Mouse (Mus musculus): ENCODE results near the gene Rph3a. TPM values are rescaled to one million over a fixed set of nuclear protein-coding genes. Genes with fewer than 3 reads are reported as not detected.
"Not testable (repeated sequence)": the region's sequence is repeated elsewhere in the genome, so short reads cannot be mapped to it uniquely, and the experiment has no call there.

Rph3a gene
- total and polyA plus RNA-seq, 2 experiments from 2014 or later = 36.4 to 44.1 TPM

DNA sequence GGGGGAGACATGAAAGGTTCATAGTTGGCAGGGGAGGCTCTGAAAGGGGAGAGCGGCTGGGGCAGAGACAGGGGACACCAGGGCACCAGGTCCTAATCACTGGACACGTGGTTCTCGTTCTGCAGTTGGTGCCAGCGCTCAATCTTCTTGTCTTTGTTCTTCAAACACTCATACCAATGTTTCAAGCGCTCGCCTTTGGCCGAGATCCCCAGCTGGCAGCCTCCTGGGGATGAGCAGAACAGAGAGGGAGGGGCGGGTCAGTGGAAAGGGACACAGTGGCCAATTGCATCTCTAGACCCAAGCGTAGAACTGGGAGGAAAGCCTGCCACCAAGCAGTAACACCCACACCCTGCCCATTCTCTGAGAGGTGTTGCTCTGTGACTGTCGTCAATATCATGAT, 67.8 kb downstream of the Rph3a start:
- H3K27me3 ChIP-seq (ENCODE audit: insufficient read depth, low read length) = no peaks in the 10 kb centered on the region
- H3K4me1 ChIP-seq (ENCODE audit: insufficient read depth) = no peaks in the 10 kb centered on the region
- H3K9ac ChIP-seq = no peak overlapping the region
- ATAC-seq = no peak
- no peak for TF ChIP-seq CTCF (IDR thresholded peaks at IDR 0.05; ENCODE audit: low read depth)
- no peak overlapping the region for H3K4me2 ChIP-seq (ENCODE audit: low read depth)
- no peak overlapping the region for H3K4me3 ChIP-seq (ENCODE audit: low read depth, low read length)
- 59% methylated on average over 10 of the region's 10 CpGs for WGBS
- H3K27ac ChIP-seq (ENCODE audit: low read depth, low read length) = no peak overlapping the region
- no peaks in the 10 kb centered on the region; the same call in 1 of the 2 replicates for H3K36me3 ChIP-seq (ENCODE audit: insufficient read depth)
- no peak for DNase-seq
- no peaks in the 10 kb centered on the region for H3K9me3 ChIP-seq (ENCODE audit: low read length)

DNA sequence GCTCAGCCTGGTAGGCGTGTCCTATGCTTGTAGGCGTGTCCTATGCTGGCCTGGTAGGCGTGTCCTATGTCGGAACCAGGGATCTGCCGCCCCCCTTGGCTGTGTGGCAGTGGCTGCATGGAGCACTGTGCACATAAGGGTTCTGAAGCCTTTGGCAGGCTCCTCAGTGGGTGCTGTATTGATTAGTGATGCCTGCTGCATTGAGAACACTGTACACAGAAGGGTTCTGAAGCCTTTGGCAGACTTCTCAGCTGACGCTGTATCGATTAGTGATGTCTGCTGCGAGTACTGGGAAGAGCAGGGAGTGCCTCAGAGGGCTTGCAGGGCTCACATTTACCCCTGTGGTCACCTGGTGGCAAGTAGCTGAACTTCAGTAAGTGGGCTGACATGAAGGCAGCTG, 71.3 kb downstream of the Rph3a start:
- H3K36me3 ChIP-seq (ENCODE audit: insufficient read depth) = no peaks in the 10 kb centered on the region; the same call in 1 of the 2 replicates
- no peaks in the 10 kb centered on the region for H3K4me1 ChIP-seq (ENCODE audit: insufficient read depth)
- no peak overlapping the region for H3K4me2 ChIP-seq (ENCODE audit: low read depth)
- H3K27ac ChIP-seq (ENCODE audit: low read depth, low read length) = no peak overlapping the region
- ATAC-seq (peak; percentile 67; the same call in 1 of the 2 replicates), DNase-seq (no peak)
- WGBS = 52% methylated on average over 8 of the region's 8 CpGs
- no peak overlapping the region for H3K4me3 ChIP-seq (ENCODE audit: low read depth, low read length)
- H3K9ac ChIP-seq = no peak overlapping the region
- no peak for TF ChIP-seq CTCF (IDR thresholded peaks at IDR 0.05; ENCODE audit: low read depth)
- H3K27me3 ChIP-seq (ENCODE audit: insufficient read depth, low read length) = no peaks in the 10 kb centered on the region
- no peaks in the 10 kb centered on the region for H3K9me3 ChIP-seq (ENCODE audit: low read length)

DNA sequence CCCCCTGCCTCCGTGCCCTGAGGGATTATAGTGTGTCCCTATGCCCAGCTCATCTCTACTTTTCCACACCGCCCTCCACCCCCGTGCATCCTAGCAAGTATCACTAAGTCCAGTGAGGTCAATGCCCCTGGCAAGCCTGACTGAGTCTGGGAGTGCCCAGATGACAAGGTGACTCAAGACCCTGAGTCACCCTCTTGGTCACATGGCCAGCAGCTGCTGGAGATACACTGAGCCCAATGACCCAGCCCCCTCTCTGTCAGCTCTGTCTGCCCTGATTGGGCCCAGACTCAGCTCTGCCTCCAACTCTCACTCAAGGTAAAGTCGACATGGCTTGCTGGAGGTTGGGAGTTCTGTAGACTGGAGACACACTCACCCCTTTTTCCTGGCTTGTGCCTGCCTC, 72.1 kb downstream of the Rph3a start:
- TF ChIP-seq CTCF (IDR thresholded peaks at IDR 0.05; ENCODE audit: low read depth) = no peak
- H3K9me3 ChIP-seq (ENCODE audit: low read length) = no peaks in the 10 kb centered on the region
- WGBS = 82% methylated on average over 4 of the region's 4 CpGs

DNA sequence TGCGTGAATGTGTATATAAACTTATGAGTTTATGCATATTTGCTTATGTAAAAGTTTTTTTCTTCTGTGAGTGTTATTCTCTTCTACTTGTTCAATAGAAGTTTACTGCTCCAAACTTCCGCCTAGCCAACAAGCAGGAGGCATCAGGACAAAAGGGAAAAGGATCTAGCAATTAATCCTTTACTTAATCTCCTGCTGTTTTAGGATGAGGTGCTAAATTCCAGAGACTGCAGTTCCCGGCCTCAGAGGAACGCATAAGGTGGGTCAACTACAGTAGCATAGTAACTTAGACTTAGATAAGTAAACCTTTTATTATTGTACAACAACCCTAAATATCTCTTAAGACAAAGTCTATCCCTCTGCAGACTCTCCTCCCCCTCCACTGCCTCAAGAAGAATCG, 75.9 kb downstream of the Rph3a start:
- Histone ChIP-seq H3K4me1 (ENCODE audit: insufficient read depth) (no peaks in the 10 kb centered on the region), H3K27me3 (ENCODE audit: insufficient read depth, low read length) (no peaks in the 10 kb centered on the region), H3K4me3 (ENCODE audit: low read depth, low read length) (no peak overlapping the region), H3K9me3 (ENCODE audit: low read length) (no peaks in the 10 kb centered on the region), H3K4me2 (ENCODE audit: low read depth) (no peak overlapping the region), H3K27ac (ENCODE audit: low read depth, low read length) (no peak overlapping the region), H3K36me3 (ENCODE audit: insufficient read depth) (no peaks in the 10 kb centered on the region), H3K9ac (no peak overlapping the region)
- TF ChIP-seq CTCF (IDR thresholded peaks at IDR 0.05; ENCODE audit: low read depth) = no peak
- ATAC-seq = no peak
- WGBS = 16% methylated on average over 5 of the region's 5 CpGs
- no peak for DNase-seq

More for the DNA sequence above, 72.1 kb downstream of the Rph3a start:
- DNase-seq (no peak), ATAC-seq (no peak)
- no peak overlapping the region for H3K9ac ChIP-seq
- H3K4me3 ChIP-seq (ENCODE audit: low read depth, low read length) = no peak overlapping the region
- H3K27ac ChIP-seq (ENCODE audit: low read depth, low read length) = no peak overlapping the region
- no peaks in the 10 kb centered on the region for H3K4me1 ChIP-seq (ENCODE audit: insufficient read depth)
- H3K36me3 ChIP-seq (ENCODE audit: insufficient read depth) = no peaks in the 10 kb centered on the region; the same call in 1 of the 2 replicates
- H3K4me2 ChIP-seq (ENCODE audit: low read depth) = no peak overlapping the region
- H3K27me3 ChIP-seq (ENCODE audit: insufficient read depth, low read length) = no peaks in the 10 kb centered on the region

DNA sequence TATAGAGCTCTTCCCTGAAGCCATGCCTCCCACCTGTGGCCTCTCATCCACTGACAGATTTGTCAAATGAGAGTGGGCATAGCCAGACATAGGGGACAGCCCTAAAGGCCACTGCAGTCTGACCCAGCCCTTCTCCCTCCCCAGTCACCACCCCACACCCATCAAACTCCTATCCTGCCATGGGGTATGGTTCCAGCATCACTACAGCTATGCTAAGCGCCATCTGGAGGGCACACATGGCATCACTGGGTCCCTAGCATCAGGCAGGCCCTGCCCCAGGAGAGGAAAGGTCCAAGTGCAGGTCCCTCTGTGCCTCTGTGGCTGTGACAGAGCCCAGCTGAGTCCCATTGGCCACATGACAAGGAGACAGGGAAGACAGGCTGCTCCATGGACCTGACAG, 82.9 kb downstream of the Rph3a start:
- no peak overlapping the region for H3K27ac ChIP-seq (ENCODE audit: low read depth, low read length)
- 7% methylated on average over 1 of the region's 1 CpGs for WGBS

DNA sequence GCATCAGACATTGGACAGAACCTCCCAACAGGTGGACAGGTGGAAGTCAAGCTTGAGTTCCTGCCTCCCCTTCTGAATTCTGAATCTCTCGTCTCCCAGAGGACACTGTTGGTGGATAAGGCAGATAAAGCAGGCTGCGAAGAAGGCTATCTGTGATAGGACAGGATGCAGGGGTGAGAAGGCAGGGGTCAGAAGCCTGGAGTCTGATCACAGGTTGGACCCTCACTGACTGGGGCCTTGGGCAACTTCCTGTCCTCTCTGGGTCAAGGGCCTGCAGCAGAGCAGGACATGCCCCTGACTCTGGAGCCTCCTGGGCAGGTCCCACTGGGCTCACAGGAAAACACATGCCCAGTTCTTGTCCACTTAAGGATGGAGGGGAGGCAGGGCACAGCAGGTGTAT, 83.6 kb downstream of the Rph3a start:
- not testable (repeated sequence) for H3K27ac ChIP-seq (ENCODE audit: low read depth, low read length); H3K27me3 ChIP-seq (ENCODE audit: insufficient read depth, low read length); DNase-seq; H3K9me3 ChIP-seq (ENCODE audit: low read length); H3K4me2 ChIP-seq (ENCODE audit: low read depth); H3K9ac ChIP-seq; ATAC-seq; H3K4me1 ChIP-seq (ENCODE audit: insufficient read depth); H3K4me3 ChIP-seq (ENCODE audit: low read depth, low read length); H3K36me3 ChIP-seq (ENCODE audit: insufficient read depth)
- WGBS = 62% methylated on average over 2 of the region's 2 CpGs

More for the DNA sequence above, 82.9 kb downstream of the Rph3a start:
- no peaks in the 10 kb centered on the region for H3K9me3 ChIP-seq (ENCODE audit: low read length)
- ATAC-seq (no peak), DNase-seq (no peak)
- H3K27me3 ChIP-seq (ENCODE audit: insufficient read depth, low read length) = no peaks in the 10 kb centered on the region
- TF ChIP-seq CTCF (IDR thresholded peaks at IDR 0.05; ENCODE audit: low read depth) = peak; percentile 61
- no peak overlapping the region for H3K4me2 ChIP-seq (ENCODE audit: low read depth)
- no peak overlapping the region for H3K9ac ChIP-seq
- H3K4me1 ChIP-seq (ENCODE audit: insufficient read depth) = no peaks in the 10 kb centered on the region
- H3K4me3 ChIP-seq (ENCODE audit: low read depth, low read length) = no peak overlapping the region
- H3K36me3 ChIP-seq (ENCODE audit: insufficient read depth) = no peaks in the 10 kb centered on the region

DNA sequence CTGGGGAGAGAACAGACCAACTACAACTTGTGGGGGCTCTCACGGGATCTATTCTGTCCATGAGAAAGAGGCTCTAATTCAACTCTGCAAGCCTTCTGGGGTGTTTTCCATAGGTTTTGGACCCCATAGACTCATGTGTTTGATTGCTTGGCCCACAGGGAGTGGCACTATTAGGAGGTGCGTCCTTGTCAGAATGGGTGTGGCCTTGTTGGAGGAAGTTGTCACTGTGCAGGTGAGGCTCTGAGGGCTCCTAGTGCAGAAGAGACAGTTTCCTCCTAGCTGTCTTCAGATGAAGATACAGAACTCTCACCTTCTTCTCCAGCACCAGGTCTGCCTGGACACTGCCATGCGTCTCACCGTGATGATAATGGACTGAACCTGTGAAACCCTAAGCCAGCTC, 85.4 kb downstream of the Rph3a start:
- not testable (repeated sequence) for H3K9ac ChIP-seq; H3K4me2 ChIP-seq (ENCODE audit: low read depth); ATAC-seq; H3K4me3 ChIP-seq (ENCODE audit: low read depth, low read length); H3K27ac ChIP-seq (ENCODE audit: low read depth, low read length); H3K36me3 ChIP-seq (ENCODE audit: insufficient read depth); H3K4me1 ChIP-seq (ENCODE audit: insufficient read depth); H3K27me3 ChIP-seq (ENCODE audit: insufficient read depth, low read length); DNase-seq; H3K9me3 ChIP-seq (ENCODE audit: low read length)
- 86% methylated on average over 4 of the region's 4 CpGs for WGBS

DNA sequence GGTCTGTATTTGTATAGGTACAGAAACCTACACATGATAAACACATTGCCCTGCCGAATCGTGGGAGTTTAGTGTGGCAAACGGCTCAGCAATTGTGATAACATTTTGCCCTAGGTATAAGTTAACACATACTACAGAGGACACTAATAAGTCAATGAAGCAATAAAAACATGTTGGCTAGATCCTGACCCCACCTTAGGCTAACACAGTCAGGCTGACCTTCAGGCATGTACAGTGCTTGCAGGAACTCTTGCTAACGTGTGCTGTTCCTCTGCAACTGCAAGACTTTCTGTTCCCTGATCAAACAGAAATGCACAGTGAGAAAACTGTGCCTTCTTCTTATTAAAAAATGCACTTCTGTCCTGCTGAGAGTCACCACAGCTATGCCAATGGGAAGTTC, 85.9 kb downstream of the Rph3a start:
- Histone ChIP-seq H3K4me1 (ENCODE audit: insufficient read depth) (no peaks in the 10 kb centered on the region), H3K4me3 (ENCODE audit: low read depth, low read length) (no peak overlapping the region), H3K9ac (no peak overlapping the region), H3K4me2 (ENCODE audit: low read depth) (no peak overlapping the region), H3K36me3 (ENCODE audit: insufficient read depth) (no peaks in the 10 kb centered on the region), H3K27ac (ENCODE audit: low read depth, low read length) (no peak overlapping the region), H3K27me3 (ENCODE audit: insufficient read depth, low read length) (no peaks in the 10 kb centered on the region), H3K9me3 (ENCODE audit: low read length) (no peaks in the 10 kb centered on the region)
- 82% methylated on average over 4 of the region's 4 CpGs for WGBS
- TF ChIP-seq CTCF (IDR thresholded peaks at IDR 0.05; ENCODE audit: low read depth) = no peak
- no peak for DNase-seq
- no peak for ATAC-seq

Measured in forebrain, postnatal 0 days (tissue).